Mouse (Mus musculus): Measurements from ENCODE around the gene Gcnt4.

DNA sequence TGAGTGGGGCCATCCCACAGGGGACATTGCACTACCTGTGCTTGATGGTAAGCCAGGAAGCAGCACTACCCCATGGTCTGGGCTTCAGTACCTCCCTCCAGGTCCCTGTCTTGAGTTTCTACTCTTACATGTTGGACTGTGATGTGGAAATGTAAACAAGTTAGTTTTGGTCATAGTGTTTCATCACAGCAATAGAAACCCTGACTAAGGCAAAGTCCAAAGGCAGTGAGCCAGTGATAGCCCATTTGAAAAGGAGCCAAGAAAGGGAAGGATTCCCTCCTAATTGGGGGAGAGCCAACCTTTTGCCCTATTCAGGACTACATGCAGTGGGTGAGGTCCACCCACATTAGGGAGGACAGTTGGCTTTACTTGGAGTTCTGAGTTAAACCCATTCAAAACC, 56.1 kb downstream of the Gcnt4 start:
- TF ChIP-seq CTCF (IDR thresholded peaks at IDR 0.05; ENCODE audit: low read depth) (no peak), EP300 (optimal IDR thresholded peaks at IDR 0.05) (no peak)
